Mouse (Mus musculus): Measurements from ENCODE around the gene Tmem131. TPM values are rescaled to one million over a fixed set of nuclear protein-coding genes. Genes with fewer than 3 reads are reported as not detected.

Gene Tmem131
- polyA plus RNA-seq, 2 experiments, result 10.6 to 14.9 TPM

GRCm38 (mm10) chr1:36933965-36934585 is 9.4 kb downstream of the Tmem131 start:
- H3K9ac ChIP-seq (replicated peaks), result peak overlapping the region; percentile 41
- H3K27ac ChIP-seq, result peak overlapping the region; percentile 75
- no peaks in the 10 kb centered on the region for H3K9me3 ChIP-seq (ENCODE audit: control insufficient read depth, low read length)
- DNase-seq (ENCODE audit: low read depth in 3 of 3, low spot score in 3 of 3) (peak; percentile 79 to 86 (median 86)), ATAC-seq (ENCODE audit: insufficient read depth) (peak; percentile 91)
- TF ChIP-seq EP300 (IDR thresholded peaks at IDR 0.05; ENCODE audit: low read depth) (peak; percentile 92), CTCF (IDR thresholded peaks at IDR 0.05; ENCODE audit: low read depth) (no peak)
- H3K4me1 ChIP-seq (replicated peaks; ENCODE audit: control insufficient read depth in 2 of 2, insufficient read depth in 2 of 2, low read length in 1 of 2), result peaks cover 54 to 56% of the 10 kb centered on the region in 2 experiments
- peak overlapping the region; percentile 78 for H3K4me2 ChIP-seq (ENCODE audit: low read depth)
- no peaks in the 10 kb centered on the region for H3K27me3 ChIP-seq (ENCODE audit: control insufficient read depth, insufficient read depth, low read length)
- no peaks in the 10 kb centered on the region; the same call in 1 of the 2 replicates for H3K36me3 ChIP-seq (replicated peaks; ENCODE audit: control insufficient read depth, insufficient read depth, low read depth)
- H3K4me3 ChIP-seq (ENCODE audit: insufficient read depth in 1 of 2, low read depth in 2 of 2, low read length in 2 of 2), result peak overlapping the region; percentile 25 to 44; a peak in 3 of 4 replicates
- 36% methylated on average over 8 of the region's 8 CpGs for WGBS (ENCODE audit: insufficient replicate concordance)

GRCm38 (mm10) chr1:36932231-36932630 is 11.2 kb downstream of the Tmem131 start:
- Histone ChIP-seq H3K4me3 (ENCODE audit: insufficient read depth in 1 of 2, low read depth in 2 of 2, low read length in 2 of 2) (no peak overlapping the region), H3K27ac (0 out of 2 replicates have a peak overlapping the region, but pooled peaks have one; percentile 22), H3K9ac (replicated peaks) (no peak overlapping the region), H3K9me3 (ENCODE audit: control insufficient read depth, low read length) (no peaks in the 10 kb centered on the region), H3K4me1 (replicated peaks; ENCODE audit: control insufficient read depth in 2 of 2, insufficient read depth in 2 of 2, low read length in 1 of 2) (peaks cover 60 to 65% of the 10 kb centered on the region in 2 experiments), H3K36me3 (replicated peaks; ENCODE audit: control insufficient read depth, insufficient read depth, low read depth) (no peaks in the 10 kb centered on the region; the same call in 1 of the 2 replicates), H3K27me3 (ENCODE audit: control insufficient read depth, insufficient read depth, low read length) (no peaks in the 10 kb centered on the region), H3K4me2 (ENCODE audit: low read depth) (no peak overlapping the region)
- no peak for TF ChIP-seq CTCF (IDR thresholded peaks at IDR 0.05; ENCODE audit: low read depth)
- TF ChIP-seq EP300 (IDR thresholded peaks at IDR 0.05; ENCODE audit: low read depth), result no peak
- DNase-seq (ENCODE audit: low read depth in 3 of 3, low spot score in 3 of 3) (no peak), ATAC-seq (ENCODE audit: insufficient read depth) (no peak)
- 74% methylated on average over 1 of the region's 1 CpGs for WGBS (ENCODE audit: insufficient replicate concordance)

GRCm38 (mm10) chr1:36930911-36931310 is 12.6 kb downstream of the Tmem131 start:
- TF ChIP-seq EP300 (IDR thresholded peaks at IDR 0.05; ENCODE audit: low read depth) (no peak), CTCF (IDR thresholded peaks at IDR 0.05; ENCODE audit: low read depth) (no peak)
- no peak overlapping the region for H3K4me2 ChIP-seq (ENCODE audit: low read depth)
- DNase-seq (ENCODE audit: low read depth in 3 of 3, low spot score in 3 of 3), result no peak
- peaks cover 67 to 68% of the 10 kb centered on the region in 2 experiments for H3K4me1 ChIP-seq (replicated peaks; ENCODE audit: control insufficient read depth in 2 of 2, insufficient read depth in 2 of 2, low read length in 1 of 2)
- H3K27me3 ChIP-seq (ENCODE audit: control insufficient read depth, insufficient read depth, low read length), result no peaks in the 10 kb centered on the region
- H3K27ac ChIP-seq, result no peak overlapping the region
- no peak for ATAC-seq (ENCODE audit: insufficient read depth)
- H3K9me3 ChIP-seq (ENCODE audit: control insufficient read depth, low read length), result no peaks in the 10 kb centered on the region
- WGBS (ENCODE audit: insufficient replicate concordance), result 73% methylated on average over 8 of the region's 8 CpGs
- H3K4me3 ChIP-seq (ENCODE audit: insufficient read depth in 1 of 2, low read depth in 2 of 2, low read length in 2 of 2), result no peak overlapping the region
- H3K36me3 ChIP-seq (replicated peaks; ENCODE audit: control insufficient read depth, insufficient read depth, low read depth), result no peaks in the 10 kb centered on the region; the same call in 1 of the 2 replicates
- no peak overlapping the region for H3K9ac ChIP-seq (replicated peaks)

- Histone ChIP-seq H3K9me3 (ENCODE audit: control insufficient read depth, low read length) (no peaks in the 10 kb centered on the region), H3K4me2 (ENCODE audit: low read depth) (no peak overlapping the region), H3K4me3 (ENCODE audit: insufficient read depth in 1 of 2, low read depth in 2 of 2, low read length in 2 of 2) (no peak overlapping the region), H3K9ac (replicated peaks) (no peak overlapping the region), H3K27me3 (ENCODE audit: control insufficient read depth, insufficient read depth, low read length) (no peaks in the 10 kb centered on the region), H3K36me3 (replicated peaks; ENCODE audit: control insufficient read depth, insufficient read depth, low read depth) (no peaks in the 10 kb centered on the region; the same call in none of the 2 replicates), H3K27ac (no peak overlapping the region), H3K4me1 (replicated peaks; ENCODE audit: control insufficient read depth in 2 of 2, insufficient read depth in 2 of 2, low read length in 1 of 2) (peaks cover 64 to 66% of the 10 kb centered on the region in 2 experiments)
- DNase-seq (ENCODE audit: low read depth in 3 of 3, low spot score in 3 of 3), result no peak
- no peak for ATAC-seq (ENCODE audit: insufficient read depth)
- 84% methylated on average over 2 of the region's 2 CpGs for WGBS (ENCODE audit: insufficient replicate concordance)
- peak; percentile 40; the same call in 1 of the 2 replicates for TF ChIP-seq CTCF (IDR thresholded peaks at IDR 0.05; ENCODE audit: low read depth)
- TF ChIP-seq EP300 (IDR thresholded peaks at IDR 0.05; ENCODE audit: low read depth), result no peak
Observed at GRCm38 (mm10) chr1:36929996-36930395, 13.5 kb downstream of the Tmem131 start.
